Mouse (Mus musculus) intestine, postnatal 0 days (tissue): Measurements from ENCODE around the gene Tead2. TPM values are rescaled to one million over a fixed set of nuclear protein-coding genes. Genes with fewer than 3 reads are reported as not detected.
A peak's percentile ranks its signal among the peaks of the same experiment; 100 is the strongest.
"Not testable (repeated sequence)": the region's sequence is repeated elsewhere in the genome, so short reads cannot be mapped to it uniquely, and the experiment has no call there.

Source experiments
- ATAC-seq: fragments of 200-750 bp; cut with Nextera tagmentation; 2 replicates; pipeline ENCODE4 v1.8.0; 2017; ENCODE audit warnings: mild to moderate bottlenecking, moderate TSS enrichment, moderate library complexity
- H3K27ac ChIP-seq: fragments of 300-500 bp; sonication (generic); 2 replicates; pipeline ENCODE4 v1.5.1; 2014; ENCODE audit warnings: mild to moderate bottlenecking, low read depth, low read length, moderate library complexity
- H3K27me3 ChIP-seq: fragments of 300-500 bp; sonication (generic); replicated peaks from 2 replicates; pipeline ENCODE4 v1.6.1; 2014; ENCODE audit warnings: low read length, mixed read lengths; ENCODE audit not compliant: control insufficient read depth, insufficient read depth
- H3K36me3 ChIP-seq: fragments of 300-500 bp; sonication (generic); 2 replicates; pipeline ENCODE4 v1.6.1; 2014; ENCODE audit warnings: mild to moderate bottlenecking, moderate library complexity; ENCODE audit not compliant: control insufficient read depth, insufficient read depth
- H3K4me1 ChIP-seq: fragments of 300-500 bp; sonication (generic); replicated peaks from 2 replicates; pipeline ENCODE4 v1.6.1; 2014; ENCODE audit warnings: antibody characterized with exemption, low read length, mixed read lengths; ENCODE audit not compliant: control insufficient read depth, insufficient read depth
- H3K4me2 ChIP-seq: fragments of 300-500 bp; sonication (generic); replicated peaks from 2 replicates; pipeline ENCODE4 v1.6.1; 2014; ENCODE audit warnings: low read depth, mild to moderate bottlenecking, moderate library complexity
- H3K4me3 ChIP-seq: fragments of 300-500 bp; sonication (generic); 2 replicates; pipeline ENCODE4 v1.5.1; 2014; ENCODE audit warnings: low read depth, low read length
- H3K9ac ChIP-seq: fragments of 300-500 bp; sonication (generic); 2 replicates; pipeline ENCODE4 v1.6.1; 2014; ENCODE audit warnings: mild to moderate bottlenecking, low read depth, low read length
- H3K9me3 ChIP-seq: fragments of 300-500 bp; sonication (generic); 2 replicates; pipeline ENCODE4 v1.6.1; 2016; ENCODE audit warnings: mixed run types; ENCODE audit not compliant: control insufficient read depth
- CTCF ChIP-seq: sonication (generic); IDR thresholded peaks from 2 replicates; pipeline ENCODE4 v1.5.1; 2016; ENCODE audit warnings: low read depth, mild to moderate bottlenecking, control low read depth, antibody characterized with exemption, moderate library complexity
- WGBS: fragments of 180-500 bp; shearing (Covaris S2); extraction: QIAGEN DNeasy Blood & Tissue Kit; methylation state at CpG from one replicate; pipeline ENCODE4 v1.1.7; 2014; 5-methylcytosine and 5-hydroxymethylcytosine counted together
- polyA plus RNA-seq: library from polyadenylated mRNA; unstranded; fragments of >200 nt; fragmentation: Nextera tagmentation; extraction: Ambion mirVana; gene quantifications from 2 replicates; pipeline ENCODE4 v1.2.1, GENCODE M21; 2015

Gene Tead2
- polyA plus RNA-seq, 1 experiment from 2014 or later, result 20.8 TPM

- not testable (repeated sequence) for H3K4me2 ChIP-seq, H3K9ac ChIP-seq, H3K36me3 ChIP-seq, H3K9me3 ChIP-seq, H3K4me1 ChIP-seq, ATAC-seq, H3K27ac ChIP-seq, H3K4me3 ChIP-seq
- WGBS, result 41% methylated on average over 1 of the region's 1 CpGs
- H3K27me3 ChIP-seq, result peaks cover 69% of the 10 kb centered on the region
- TF ChIP-seq CTCF, result peak; percentile 60
These were observed 41.8 kb upstream of the Tead2 start for GRCm38 (mm10) chr7:45173772-45174171.

GRCm38 (mm10) chr7:45174567-45175280 lies 40.8 kb upstream of the Tead2 start:
- TF ChIP-seq CTCF, result no peak
- 8% methylated on average over 29 of the region's 29 CpGs for WGBS

GRCm38 (mm10) chr7:45175398-45175797 lies 40.2 kb upstream of the Tead2 start:
- 5% methylated on average over 13 of the region's 13 CpGs for WGBS
- TF ChIP-seq CTCF, result no peak
- no peaks in the 10 kb centered on the region for H3K9me3 ChIP-seq
- H3K4me2 ChIP-seq, result no peak overlapping the region
- ATAC-seq, result no peak
- no peak overlapping the region for H3K27ac ChIP-seq
- H3K4me3 ChIP-seq, result no peak overlapping the region
- H3K27me3 ChIP-seq, result peaks cover 74% of the 10 kb centered on the region
- H3K9ac ChIP-seq, result no peak overlapping the region
- H3K36me3 ChIP-seq, result no peaks in the 10 kb centered on the region
- H3K4me1 ChIP-seq, result no peaks in the 10 kb centered on the region

More at GRCm38 (mm10) chr7:45174567-45175280, 40.8 kb upstream of the Tead2 start:
- Histone ChIP-seq H3K27ac (no peak overlapping the region), H3K4me1 (no peaks in the 10 kb centered on the region), H3K9ac (no peak overlapping the region), H3K9me3 (peaks cover 6% of the 10 kb centered on the region), H3K4me3 (no peak overlapping the region), H3K36me3 (no peaks in the 10 kb centered on the region), H3K27me3 (peaks cover 70% of the 10 kb centered on the region), H3K4me2 (no peak overlapping the region)
- ATAC-seq, result no peak

DNA sequence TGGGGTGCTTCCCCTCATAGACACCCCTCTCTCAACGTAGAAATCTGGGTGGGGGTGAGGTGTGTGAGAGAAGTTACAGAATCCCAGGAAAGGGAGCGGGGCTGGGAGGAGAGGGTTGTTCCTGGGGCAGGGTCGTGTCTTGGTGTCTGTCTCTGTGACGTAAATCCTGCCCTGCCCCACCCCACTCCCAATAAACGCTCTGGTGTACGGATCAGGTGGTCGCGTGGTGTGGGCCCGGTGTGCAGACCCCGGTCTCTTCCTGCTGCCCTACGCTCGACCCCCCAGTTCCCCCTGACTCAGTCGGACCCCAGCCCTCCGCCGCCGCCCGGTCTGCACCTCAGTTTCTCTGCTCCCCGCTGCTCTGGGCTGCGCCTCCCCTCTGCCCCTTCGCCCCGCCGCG lies 39.6 kb upstream of the Tead2 start:
- Histone ChIP-seq H3K4me3 (no peak overlapping the region), H3K9me3 (no peaks in the 10 kb centered on the region), H3K27me3 (peaks cover 79% of the 10 kb centered on the region), H3K4me2 (no peak overlapping the region), H3K36me3 (no peaks in the 10 kb centered on the region), H3K9ac (no peak overlapping the region), H3K4me1 (no peaks in the 10 kb centered on the region), H3K27ac (no peak overlapping the region)
- TF ChIP-seq CTCF, result no peak
- no peak for ATAC-seq
- 2% methylated on average over 23 of the region's 23 CpGs for WGBS

- Histone ChIP-seq H3K27ac (no peak overlapping the region), H3K4me1 (no peaks in the 10 kb centered on the region), H3K9me3 (no peaks in the 10 kb centered on the region), H3K36me3 (no peaks in the 10 kb centered on the region), H3K4me2 (no peak overlapping the region), H3K4me3 (no peak overlapping the region), H3K27me3 (peaks cover 83% of the 10 kb centered on the region), H3K9ac (no peak overlapping the region)
- ATAC-seq, result no peak
- 4% methylated on average over 31 of the region's 31 CpGs for WGBS
- no peak for TF ChIP-seq CTCF
These were observed 39.2 kb upstream of the Tead2 start for GRCm38 (mm10) chr7:45176356-45176755.

DNA sequence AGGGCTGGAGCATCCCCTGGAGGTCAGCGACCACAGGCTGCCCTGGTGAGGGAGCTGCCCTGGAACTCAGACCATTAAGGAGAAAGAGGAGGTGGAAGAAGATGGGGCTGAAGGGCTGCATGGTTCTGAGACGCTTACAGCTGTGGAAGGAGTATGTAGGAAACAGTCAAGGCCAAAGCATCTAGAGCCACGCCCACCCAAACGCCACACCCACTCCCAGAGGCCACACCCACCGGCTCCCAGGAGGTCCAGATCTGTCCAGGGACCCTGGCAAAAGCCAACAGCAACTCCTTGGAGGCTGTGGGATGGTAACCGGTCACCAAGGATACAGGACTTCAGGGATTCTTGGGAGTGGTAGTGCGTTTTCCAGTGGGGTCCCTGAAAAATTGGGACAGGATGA lies 37.0 kb upstream of the Tead2 start:
- ATAC-seq, result no peak
- no peak overlapping the region for H3K4me2 ChIP-seq
- no peak overlapping the region for H3K4me3 ChIP-seq
- H3K9me3 ChIP-seq, result no peaks in the 10 kb centered on the region
- no peaks in the 10 kb centered on the region for H3K36me3 ChIP-seq
- no peak overlapping the region for H3K9ac ChIP-seq
- H3K4me1 ChIP-seq, result 0 out of 2 replicates have a peak, but pooled peaks cover 3% of the 10 kb centered on the region
- 22% methylated on average over 7 of the region's 7 CpGs for WGBS
- no peak overlapping the region for H3K27ac ChIP-seq
- peaks cover 91% of the 10 kb centered on the region for H3K27me3 ChIP-seq
- TF ChIP-seq CTCF, result no peak
